Comparison of ENCODE assay signal across 23 mouse cellular contexts in the genomic region with DNA sequence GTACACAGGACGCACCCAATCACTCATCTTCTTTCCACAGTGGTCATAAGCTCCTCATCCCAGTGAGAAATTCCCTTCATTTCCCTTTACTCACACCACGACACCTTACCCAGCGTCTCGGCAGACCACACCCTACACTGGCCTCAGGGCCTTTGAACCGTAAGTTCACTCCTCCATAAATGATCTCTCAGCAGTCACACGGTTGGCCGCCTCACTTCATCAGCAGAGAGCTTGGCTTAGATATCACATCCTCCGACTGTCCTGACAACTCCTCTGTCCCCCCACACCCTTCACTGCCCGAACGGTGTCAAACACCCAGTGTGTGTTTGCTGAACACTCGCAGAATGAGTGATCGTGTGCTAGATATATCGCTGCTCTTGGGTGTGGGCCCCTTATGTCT. TPM values are rescaled to one million over a fixed set of nuclear protein-coding genes. Genes with fewer than 3 reads are reported as not detected.
A peak's percentile ranks its signal among the peaks of the same experiment; 100 is the strongest.
DNase-seq lines count a peak whose midpoint lies in the region; ATAC-seq and TF ChIP-seq lines count a peak whose summit lies in the region.
"Had no signal": no experiment of that assay in that cellular context is flagged by ENCODE, and none has a peak within 500 bp of the region (broad histone marks: within the 10 kb centered on the region; RNA-seq: fewer than 3 reads in every experiment).

No protein-coding gene starts in this region.

- no peaks in the 10 kb centered on the region for H3K27me3 ChIP-seq in kidney, postnatal 0 days (ENCODE audit: insufficient read depth, low read length)
- no peaks in the 10 kb centered on the region for H3K27me3 ChIP-seq in intestine, embryonic 15.5 days (replicated peaks)
- H3K27me3 ChIP-seq in stomach, embryonic 15.5 days (replicated peaks) = no peaks in the 10 kb centered on the region
- H3K27me3 ChIP-seq: forebrain, embryonic 13.5 days; hindbrain, embryonic 15.5 days; limb, embryonic 13.5 days; liver, embryonic 12.5 days had no signal

- DNase-seq in kidney, postnatal 0 days (ENCODE audit: low spot score) = peak; percentile 63
- no peak for DNase-seq in kidney, adult 8-10 months
- no peak for DNase-seq in urinary bladder, postnatal 4 days (ENCODE audit: low spot score in 2 of 2)
- no peak for DNase-seq in gastrocnemius, postnatal 10 days
- DNase-seq: adrenal gland, postnatal 36 days; cerebellum, adult 11-12 months; cerebellum, postnatal 10 days; gastrocnemius, adult 2 months; kidney, postnatal 4 days; layer of hippocampus, adult 9-11 months; lung, adult 2 months; thymus, postnatal 36 days had no signal

- H3K4me2 ChIP-seq in kidney, postnatal 0 days (ENCODE audit: low read length) = no peak overlapping the region
- H3K4me2 ChIP-seq in intestine, embryonic 15.5 days (replicated peaks) = no peak overlapping the region
- no peak overlapping the region for H3K4me2 ChIP-seq in stomach, embryonic 15.5 days
- H3K4me2 ChIP-seq: forebrain, embryonic 13.5 days; hindbrain, embryonic 15.5 days; limb, embryonic 13.5 days; liver, embryonic 12.5 days; midbrain, embryonic 11.5 days had no signal

- H3K4me1 ChIP-seq in kidney, postnatal 0 days (replicated peaks; ENCODE audit: insufficient read depth, low read length) = peaks cover 26% of the 10 kb centered on the region
- H3K4me1 ChIP-seq in bone marrow macrophage, adult 2 months (ENCODE audit: control insufficient read depth, insufficient read depth, low read length) = peaks cover 82% of the 10 kb centered on the region
- H3K4me1 ChIP-seq in intestine, embryonic 15.5 days (replicated peaks) = peaks cover 50% of the 10 kb centered on the region
- H3K4me1 ChIP-seq in stomach, embryonic 15.5 days = peaks cover 59% of the 10 kb centered on the region

- H3K36me3 ChIP-seq in kidney, postnatal 0 days (ENCODE audit: insufficient read depth, low read length) = peaks cover 30% of the 10 kb centered on the region; the same call in 1 of the 2 replicates
- peaks cover 31% of the 10 kb centered on the region for H3K36me3 ChIP-seq in intestine, embryonic 15.5 days
- H3K36me3 ChIP-seq in stomach, embryonic 15.5 days = peaks cover 53% of the 10 kb centered on the region

- TF ChIP-seq POLR2A in bone marrow macrophage, adult 2 months (IDR thresholded peaks at IDR 0.05; ENCODE audit: borderline replicate concordance, low read depth, low read length) = no peak

- H3K9me3 ChIP-seq in kidney, postnatal 0 days (replicated peaks; ENCODE audit: low read length) = no peaks in the 10 kb centered on the region
- H3K9me3 ChIP-seq in intestine, embryonic 15.5 days = no peaks in the 10 kb centered on the region
- H3K9me3 ChIP-seq in stomach, embryonic 15.5 days = no peaks in the 10 kb centered on the region
- H3K9me3 ChIP-seq: forebrain, embryonic 13.5 days; hindbrain, embryonic 15.5 days; limb, embryonic 13.5 days; liver, embryonic 12.5 days had no signal

- H3K9ac ChIP-seq in kidney, postnatal 0 days (ENCODE audit: low read depth, low read length) = no peak overlapping the region
- H3K9ac ChIP-seq in intestine, embryonic 15.5 days = no peak overlapping the region
- no peak overlapping the region for H3K9ac ChIP-seq in stomach, embryonic 15.5 days
- H3K9ac ChIP-seq: forebrain, embryonic 13.5 days; hindbrain, embryonic 15.5 days; limb, embryonic 13.5 days; liver, embryonic 12.5 days had no signal

- no peak for TF ChIP-seq CTCF in kidney, postnatal 0 days (IDR thresholded peaks at IDR 0.05; ENCODE audit: low read depth)
- no peak for TF ChIP-seq CTCF in bone marrow macrophage, adult 2 months (IDR thresholded peaks at IDR 0.05; ENCODE audit: low read depth, low read length)

- H3K27ac ChIP-seq in kidney, postnatal 0 days = no peak overlapping the region
- peak overlapping the region; percentile 100 for H3K27ac ChIP-seq in bone marrow macrophage, adult 2 months (ENCODE audit: insufficient read depth, low read depth, low read length)
- H3K27ac ChIP-seq in intestine, embryonic 15.5 days = peak overlapping the region; percentile 55; the same call in 1 of the 2 replicates
- peak overlapping the region; percentile 76; the same call in 1 of the 2 replicates for H3K27ac ChIP-seq in stomach, embryonic 15.5 days
- H3K27ac ChIP-seq: forebrain, embryonic 13.5 days; gastrocnemius, adult 2 months; hindbrain, embryonic 15.5 days; limb, embryonic 13.5 days; liver, embryonic 12.5 days had no signal

- WGBS in kidney, postnatal 0 days = 37% methylated on average over 13 of the region's 13 CpGs
- 59% methylated on average over 13 of the region's 13 CpGs for WGBS in intestine, embryonic 15.5 days
- WGBS in stomach, embryonic 15.5 days = 62% methylated on average over 13 of the region's 13 CpGs

- no peak overlapping the region for H3K4me3 ChIP-seq in kidney, postnatal 0 days (replicated peaks; ENCODE audit: low read depth, low read length)
- H3K4me3 ChIP-seq in bone marrow macrophage, adult 2 months (ENCODE audit: insufficient read depth, low read length) = peak overlapping the region; percentile 24
- no peak overlapping the region for H3K4me3 ChIP-seq in intestine, embryonic 15.5 days (replicated peaks)
- H3K4me3 ChIP-seq in stomach, embryonic 15.5 days (replicated peaks) = no peak overlapping the region
- H3K4me3 ChIP-seq: erythroblast, embryonic 14.5 days; forebrain, embryonic 13.5 days; gastrocnemius, adult 2 months; hindbrain, embryonic 15.5 days; limb, embryonic 13.5 days; liver, embryonic 12.5 days had no signal

- peak; percentile 30; the same call in 1 of the 2 replicates for ATAC-seq in kidney, postnatal 0 days (replicated peaks; ENCODE audit: low FRiP score, low read depth)
- peak; percentile 56 for ATAC-seq in intestine, embryonic 15.5 days
- no peak for ATAC-seq in stomach, embryonic 15.5 days (ENCODE audit: insufficient read depth, low FRiP score, low read depth)
- ATAC-seq: forebrain, embryonic 13.5 days; liver, embryonic 12.5 days had no signal

RNA-seq across cellular contexts. Expression of a gene that starts 28.1 kb away (rescaled TPM):
- polyA plus RNA-seq in kidney, postnatal 0 days (2015; fragmentation: Nextera tagmentation; extraction: Ambion mirVana) = 42.6 and 44.5 TPM in 2 replicates
- polyA plus RNA-seq in bone marrow macrophage, adult 2 months (2012; ENCODE audit: insufficient read depth, insufficient read length, missing spikeins) = 361 and 418 TPM in 2 replicates
- polyA plus RNA-seq in intestine, embryonic 15.5 days (2015; fragmentation: Nextera tagmentation; extraction: Ambion mirVana) = 67.2 and 77.1 TPM in 2 replicates
- 77.0 and 87.0 TPM in 2 replicates for polyA plus RNA-seq in stomach, embryonic 15.5 days (2015; fragmentation: Nextera tagmentation; extraction: Ambion mirVana)
- total RNA-seq in gastrocnemius, postnatal 10 days (2021) = 100 to 1,000 TPM; 105 to 132 TPM

RNA-seq across cellular contexts. Expression of a gene that starts 49.9 kb away (rescaled TPM):
- 26.2 and 27.0 TPM in 2 replicates for polyA plus RNA-seq in kidney, postnatal 0 days (2015; fragmentation: Nextera tagmentation; extraction: Ambion mirVana)
- polyA plus RNA-seq in bone marrow macrophage, adult 2 months (2012; ENCODE audit: insufficient read depth, insufficient read length, missing spikeins) = 128 and 144 TPM in 2 replicates
- 37.7 and 39.9 TPM in 2 replicates for polyA plus RNA-seq in intestine, embryonic 15.5 days (2015; fragmentation: Nextera tagmentation; extraction: Ambion mirVana)
- polyA plus RNA-seq in stomach, embryonic 15.5 days (2015; fragmentation: Nextera tagmentation; extraction: Ambion mirVana) = 35.0 and 37.1 TPM in 2 replicates
- 10 to 100 TPM; 15.8 to 24.4 TPM for total RNA-seq in gastrocnemius, postnatal 10 days (2021)

RNA-seq across cellular contexts. Expression of a gene that starts 58.5 kb away (rescaled TPM):
- 0.93 and 1.1 TPM in 2 replicates for polyA plus RNA-seq in kidney, postnatal 0 days (2015; fragmentation: Nextera tagmentation; extraction: Ambion mirVana)
- polyA plus RNA-seq in bone marrow macrophage, adult 2 months (2012; ENCODE audit: insufficient read depth, insufficient read length, missing spikeins) = not detected in 2 replicates
- polyA plus RNA-seq in intestine, embryonic 15.5 days (2015; fragmentation: Nextera tagmentation; extraction: Ambion mirVana) = 4.9 and 5.7 TPM in 2 replicates
- polyA plus RNA-seq in stomach, embryonic 15.5 days (2015; fragmentation: Nextera tagmentation; extraction: Ambion mirVana) = 5.0 and 5.4 TPM in 2 replicates
- 1 to 10 TPM; 1.6 to 1.9 TPM for total RNA-seq in gastrocnemius, postnatal 10 days (2021)
- total RNA-seq: hematopoietic stem cell, adult 5-6 weeks; megakaryocyte progenitor cell, adult 5-6 weeks had no signal
- polyA plus RNA-seq: erythroblast, embryonic 14.5 days had no signal
